Mouse (Mus musculus) embryonic facial prominence, embryonic 12.5 days (tissue): Measurements from ENCODE around the gene Chsy1. TPM values are rescaled to one million over a fixed set of nuclear protein-coding genes. Genes with fewer than 3 reads are reported as not detected.

ENCODE experiments used
- ATAC-seq: fragments of 200-750 bp; cut with Nextera tagmentation; 2 replicates; pipeline ENCODE4 v1.8.0; 2017; ENCODE audit not compliant: insufficient number of reproducible peaks, insufficient read depth, low FRiP score, low TSS enrichment
- H3K27ac ChIP-seq: fragments of 300-500 bp; sonication (generic); 2 replicates; pipeline ENCODE4 v1.5.1; 2016; ENCODE audit warnings: mild to moderate bottlenecking
- H3K27me3 ChIP-seq: fragments of 300-500 bp; sonication (generic); 2 replicates; pipeline ENCODE4 v1.6.1; 2016; ENCODE audit warnings: mild to moderate bottlenecking, moderate library complexity
- H3K36me3 ChIP-seq: fragments of 300-500 bp; sonication (generic); 2 replicates; pipeline ENCODE4 v1.6.1; 2016; ENCODE audit warnings: mild to moderate bottlenecking
- H3K4me1 ChIP-seq: fragments of 300-500 bp; sonication (generic); 2 replicates; pipeline ENCODE4 v1.6.1; 2016
- H3K4me2 ChIP-seq: fragments of 300-500 bp; sonication (generic); replicated peaks from 2 replicates; pipeline ENCODE4 v1.6.1; 2016; ENCODE audit warnings: mild to moderate bottlenecking, moderate library complexity
- H3K4me3 ChIP-seq: fragments of 300-500 bp; sonication (generic); 2 replicates; pipeline ENCODE4 v1.5.1; 2016; ENCODE audit warnings: mild to moderate bottlenecking
- H3K9ac ChIP-seq: fragments of 300-500 bp; sonication (generic); 2 replicates; pipeline ENCODE4 v1.6.1; 2016; ENCODE audit warnings: mild to moderate bottlenecking, moderate library complexity
- H3K9me3 ChIP-seq: fragments of 300-500 bp; sonication (generic); 2 replicates; pipeline ENCODE4 v1.6.1; 2016; ENCODE audit warnings: mild to moderate bottlenecking, moderate library complexity
- WGBS: fragments of 180-500 bp; shearing (Covaris S2); methylation state at CpG from one replicate; pipeline ENCODE4 v1.1.7; 2016; 5-methylcytosine and 5-hydroxymethylcytosine counted together
- polyA plus RNA-seq: library from polyadenylated mRNA; unstranded; fragments of >200 nt; fragmentation: Nextera tagmentation; extraction: Ambion mirVana; gene quantifications from 2 replicates; pipeline ENCODE4 v1.2.1, GENCODE M21; 2016

The Chsy1 gene
- polyA plus RNA-seq, 1 experiment from 2014 or later = 21.2 TPM

DNA sequence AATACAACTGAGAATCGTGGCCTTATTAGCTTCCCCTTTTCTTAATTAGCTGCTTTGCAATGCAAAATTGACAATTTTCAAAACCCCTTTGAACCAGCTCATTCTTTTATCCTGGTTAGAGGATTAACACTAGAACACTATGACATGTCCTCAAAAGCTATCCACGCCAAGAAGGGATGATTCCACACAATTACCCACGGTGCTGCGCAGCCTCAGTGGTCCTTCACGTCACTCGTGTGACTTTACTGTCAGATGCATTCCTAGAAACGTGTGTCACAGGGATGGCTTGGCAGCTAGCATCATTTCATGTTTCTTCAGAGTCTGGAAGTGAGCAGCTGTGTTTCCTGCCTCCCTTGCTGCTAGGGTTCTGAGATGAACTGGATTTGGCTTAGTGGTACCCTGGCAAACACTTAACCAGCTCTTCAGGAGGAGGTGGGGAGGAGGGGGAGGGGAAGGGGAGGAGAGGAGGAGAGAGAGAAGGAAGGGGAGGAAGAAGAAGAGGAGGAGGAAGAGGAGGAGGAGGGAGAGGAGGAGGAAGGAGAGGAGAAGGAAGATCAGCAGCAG is 108.3 kb downstream of the Chsy1 start:
- H3K9me3 ChIP-seq = no peaks in the 10 kb centered on the region
- H3K4me3 ChIP-seq = no peak overlapping the region
- WGBS = 68% methylated on average over 7 of the region's 7 CpGs
- no peak overlapping the region; the same call in 1 of the 2 replicates for H3K4me2 ChIP-seq
- no peak overlapping the region for H3K9ac ChIP-seq
- H3K27me3 ChIP-seq = no peaks in the 10 kb centered on the region
- no peak for ATAC-seq
- H3K36me3 ChIP-seq = no peaks in the 10 kb centered on the region
- peaks cover 27% of the 10 kb centered on the region for H3K4me1 ChIP-seq
- peak overlapping the region; percentile 92 for H3K27ac ChIP-seq

DNA sequence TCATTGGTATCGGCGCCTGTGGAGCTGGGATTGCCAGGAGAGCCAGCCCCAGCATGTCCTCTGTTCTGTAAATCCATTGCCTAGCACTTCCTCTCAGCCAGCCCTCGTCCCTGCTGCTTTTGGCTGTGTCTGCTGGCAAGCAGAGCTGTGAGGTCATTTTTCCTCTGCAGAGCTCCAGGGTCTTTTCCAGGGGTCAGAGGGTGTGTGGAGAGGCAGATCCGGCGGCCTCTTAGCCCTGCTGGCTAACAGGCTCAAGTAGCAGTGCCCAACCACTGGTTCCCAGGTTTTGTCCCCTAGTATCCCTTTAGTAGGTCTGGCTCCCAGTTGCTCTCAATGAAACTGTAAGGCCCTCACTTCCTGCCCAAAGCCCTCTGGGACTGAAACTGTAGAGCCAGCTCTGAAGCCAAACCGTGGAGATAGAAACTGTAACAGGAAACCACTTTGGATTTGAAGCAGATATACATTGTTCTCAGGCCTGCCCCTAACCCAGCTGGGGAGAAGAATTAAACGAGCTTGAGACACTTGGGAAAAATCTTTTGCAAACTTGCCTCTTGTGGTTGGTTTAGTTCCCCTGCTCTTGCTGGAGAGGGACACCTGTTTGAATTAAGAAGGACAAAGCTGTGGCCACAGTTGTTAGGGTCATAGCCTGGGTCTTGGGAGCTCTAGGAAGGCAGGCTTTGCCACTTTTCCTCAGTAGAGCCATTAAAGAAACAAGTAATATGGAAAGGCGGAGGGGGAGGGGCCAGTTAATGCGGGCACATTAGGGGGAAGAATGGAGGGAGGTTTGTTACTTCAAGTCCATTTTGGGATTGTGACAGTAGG is 109.1 kb downstream of the Chsy1 start:
- no peak overlapping the region for H3K4me3 ChIP-seq
- H3K27me3 ChIP-seq = no peaks in the 10 kb centered on the region
- no peaks in the 10 kb centered on the region for H3K36me3 ChIP-seq
- H3K4me2 ChIP-seq = peak overlapping the region; percentile 13; the same call in 1 of the 2 replicates
- no peak overlapping the region for H3K9ac ChIP-seq
- WGBS = 20% methylated on average over 9 of the region's 9 CpGs
- peaks cover 29% of the 10 kb centered on the region for H3K4me1 ChIP-seq
- H3K27ac ChIP-seq = peak overlapping the region; percentile 92
- peak; percentile 42; the same call in 1 of the 2 replicates for ATAC-seq
- H3K9me3 ChIP-seq = no peaks in the 10 kb centered on the region

DNA sequence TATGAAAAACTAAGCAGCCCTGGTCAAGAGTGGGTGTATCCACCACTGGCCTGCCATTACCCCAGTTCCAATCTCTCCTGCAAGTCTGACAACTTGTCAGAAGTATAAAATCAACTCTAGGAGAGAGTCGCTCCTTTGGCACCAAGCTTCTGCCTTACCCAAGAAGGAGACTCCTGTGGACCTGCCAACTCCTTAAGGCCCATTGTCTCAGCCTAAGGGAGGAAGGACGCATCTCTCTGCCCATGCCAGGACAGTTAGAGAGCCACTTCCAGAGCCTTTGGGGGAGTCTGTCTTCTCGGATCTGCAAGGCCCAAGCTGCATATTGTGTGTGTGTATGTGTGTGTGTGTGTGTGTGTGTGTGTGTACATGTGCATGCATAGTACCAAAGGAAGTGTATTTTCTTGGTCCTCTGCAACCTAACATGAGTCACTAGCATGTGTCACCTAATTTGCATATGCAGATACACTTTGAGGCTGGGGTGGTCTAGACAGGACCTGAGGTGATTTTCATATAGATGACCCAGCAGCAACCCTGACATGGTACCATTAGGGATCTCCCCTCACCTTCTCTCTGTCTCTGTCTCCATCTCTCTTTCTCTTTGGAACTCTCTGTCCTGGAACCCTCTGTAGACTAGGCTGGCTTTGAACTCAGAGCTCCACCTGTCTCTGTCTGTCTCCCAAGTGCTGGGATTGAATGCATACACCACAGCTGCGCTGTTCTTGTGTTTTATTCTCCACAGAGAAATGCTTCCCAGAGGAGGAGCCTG is 109.9 kb downstream of the Chsy1 start:
- no peaks in the 10 kb centered on the region for H3K36me3 ChIP-seq
- ATAC-seq = no peak
- H3K27ac ChIP-seq = peak overlapping the region; percentile 92
- H3K4me2 ChIP-seq = no peak overlapping the region
- H3K9ac ChIP-seq = no peak overlapping the region
- H3K9me3 ChIP-seq = no peaks in the 10 kb centered on the region
- H3K4me3 ChIP-seq = no peak overlapping the region
- WGBS = 82% methylated on average over 4 of the region's 4 CpGs
- H3K27me3 ChIP-seq = no peaks in the 10 kb centered on the region
- H3K4me1 ChIP-seq = peaks cover 29% of the 10 kb centered on the region

DNA sequence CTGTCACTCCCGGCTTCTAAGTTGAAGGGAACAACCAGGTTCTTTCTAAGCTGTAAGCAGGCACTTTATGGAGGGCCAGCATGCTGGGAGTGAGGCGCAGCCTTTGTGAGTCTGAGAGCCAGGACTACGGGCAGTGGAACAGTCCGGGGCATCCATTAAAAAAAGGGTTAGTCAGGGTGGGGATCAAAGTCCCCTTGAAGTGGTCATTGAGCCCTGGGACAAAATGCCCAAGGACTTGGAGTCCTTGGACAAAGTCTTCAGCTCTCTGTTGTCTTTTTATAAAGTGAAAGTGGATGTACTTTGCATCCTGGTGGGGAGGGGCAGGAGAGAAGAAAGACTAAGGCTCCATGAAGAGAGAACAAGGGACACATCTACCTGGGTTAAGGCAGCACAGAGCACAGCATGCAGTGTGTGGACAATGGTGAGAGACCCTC is 110.5 kb downstream of the Chsy1 start:
- H3K36me3 ChIP-seq = no peaks in the 10 kb centered on the region
- no peak for ATAC-seq
- H3K9me3 ChIP-seq = no peaks in the 10 kb centered on the region

DNA sequence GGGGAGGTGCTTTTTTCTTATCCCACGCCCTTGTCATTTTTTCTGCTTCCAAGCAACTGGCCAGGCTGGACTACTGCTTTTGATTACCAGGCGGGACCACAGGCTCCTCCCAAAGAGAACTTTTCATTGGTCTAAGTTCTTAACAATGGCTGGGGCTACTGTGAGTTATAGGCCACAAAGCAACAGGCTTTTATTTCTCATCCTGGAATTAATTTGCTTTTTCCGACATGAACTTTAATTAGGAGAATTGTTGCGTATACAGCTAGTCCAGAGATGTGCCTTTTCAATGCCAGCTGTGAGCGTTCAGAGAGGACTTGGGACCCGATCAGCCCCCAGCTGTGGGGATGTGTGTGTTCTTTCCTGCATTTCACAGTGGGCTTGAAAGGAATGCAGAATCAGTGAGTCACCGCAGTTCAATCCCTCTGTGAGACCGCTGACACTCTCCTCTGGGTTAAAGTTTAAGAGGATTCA is 113.3 kb downstream of the Chsy1 start:
- no peak for ATAC-seq
- peak overlapping the region; percentile 57 for H3K27ac ChIP-seq
- H3K4me2 ChIP-seq = no peak overlapping the region
- no peak overlapping the region for H3K4me3 ChIP-seq
- WGBS = 14% methylated on average over 8 of the region's 8 CpGs
- no peaks in the 10 kb centered on the region for H3K27me3 ChIP-seq
- H3K4me1 ChIP-seq = peaks cover 23% of the 10 kb centered on the region
- no peaks in the 10 kb centered on the region for H3K9me3 ChIP-seq
- no peaks in the 10 kb centered on the region for H3K36me3 ChIP-seq
- H3K9ac ChIP-seq = no peak overlapping the region

More for the DNA sequence above, 110.5 kb downstream of the Chsy1 start:
- Histone ChIP-seq H3K27me3 (no peaks in the 10 kb centered on the region), H3K9ac (no peak overlapping the region), H3K4me2 (no peak overlapping the region), H3K27ac (no peak overlapping the region), H3K4me3 (no peak overlapping the region), H3K4me1 (peaks cover 29% of the 10 kb centered on the region)
- WGBS = 84% methylated on average over 4 of the region's 4 CpGs

Other genes starting within 250 kb of the Chsy1 start
- 2.0 and 2.1 TPM in 2 replicates for gene Pcsk6, start 247.8 kb upstream of the Chsy1 start, polyA plus RNA-seq
- not detected in 2 replicates for gene Gm45213, start 65.9 kb upstream of the Chsy1 start, polyA plus RNA-seq
- gene Snrpa1, start 50.5 kb upstream of the Chsy1 start, polyA plus RNA-seq = 213 and 216 TPM in 2 replicates
- 93.2 and 94.7 TPM in 2 replicates for gene Selenos, start 29.9 kb upstream of the Chsy1 start, polyA plus RNA-seq